Mouse (Mus musculus): ENCODE results near the gene Slc22a2. TPM values are rescaled to one million over a fixed set of nuclear protein-coding genes. Genes with fewer than 3 reads are reported as not detected.
"Not testable (repeated sequence)": the region's sequence is repeated elsewhere in the genome, so short reads cannot be mapped to it uniquely, and the experiment has no call there.

Slc22a2 gene
- polyA plus RNA-seq, 1 experiment, result not detected

DNA sequence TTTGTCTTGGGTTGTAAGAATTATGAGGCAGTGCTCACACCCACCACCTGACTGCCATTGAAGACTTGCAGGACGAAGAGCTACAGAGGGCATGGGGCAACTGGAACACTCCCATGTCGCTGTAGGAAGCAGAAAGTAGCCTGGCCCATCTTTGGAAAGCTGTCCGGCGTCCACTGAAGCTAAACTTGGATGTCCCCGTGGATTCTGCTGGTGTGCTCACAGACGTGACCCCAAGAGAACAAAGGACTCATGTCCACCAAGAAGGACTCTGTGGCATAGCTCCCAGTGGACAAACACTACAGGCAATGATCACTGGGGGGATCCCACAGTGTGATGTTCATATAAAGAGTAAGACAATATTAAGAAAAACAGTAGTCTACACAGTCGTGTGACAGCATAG lies 74.9 kb downstream of the Slc22a2 start:
- no peak for TF ChIP-seq GATA1 (IDR thresholded peaks at IDR 0.05; ENCODE audit: borderline replicate concordance, low read length)
- TF ChIP-seq FLI1 (IDR thresholded peaks at IDR 0.05; ENCODE audit: low read length), result no peak
- no peaks in the 10 kb centered on the region for H3K9me3 ChIP-seq
- no peak overlapping the region for H3K4me3 ChIP-seq (replicated peaks)
- H3K27me3 ChIP-seq (replicated peaks), result peaks cover 41% of the 10 kb centered on the region
- H3K4me1 ChIP-seq, result peaks cover 11% of the 10 kb centered on the region
- no peaks in the 10 kb centered on the region for H3K36me3 ChIP-seq (replicated peaks; ENCODE audit: low read length)

GRCm38 (mm10) chr17:12659233-12659632 lies 75.3 kb downstream of the Slc22a2 start:
- peaks cover 11% of the 10 kb centered on the region for H3K4me1 ChIP-seq
- H3K9me3 ChIP-seq, result no peaks in the 10 kb centered on the region
- peaks cover 45% of the 10 kb centered on the region for H3K27me3 ChIP-seq (replicated peaks)
- no peak overlapping the region for H3K4me3 ChIP-seq (replicated peaks)
- TF ChIP-seq FLI1 (IDR thresholded peaks at IDR 0.05; ENCODE audit: low read length), result no peak
- no peak for TF ChIP-seq GATA1 (IDR thresholded peaks at IDR 0.05; ENCODE audit: borderline replicate concordance, low read length)
- H3K36me3 ChIP-seq (replicated peaks; ENCODE audit: low read length), result no peaks in the 10 kb centered on the region

- Histone ChIP-seq H3K27me3 (replicated peaks) (peaks cover 58% of the 10 kb centered on the region), H3K4me3 (replicated peaks) (no peak overlapping the region), H3K9me3 (no peaks in the 10 kb centered on the region), H3K4me1 (peaks cover 5% of the 10 kb centered on the region), H3K36me3 (replicated peaks; ENCODE audit: low read length) (no peaks in the 10 kb centered on the region)
- TF ChIP-seq FLI1 (IDR thresholded peaks at IDR 0.05; ENCODE audit: low read length), result no peak
- no peak for TF ChIP-seq GATA1 (IDR thresholded peaks at IDR 0.05; ENCODE audit: borderline replicate concordance, low read length)
Observed at GRCm38 (mm10) chr17:12660572-12661260, 76.8 kb downstream of the Slc22a2 start.

- no peaks in the 10 kb centered on the region for H3K4me1 ChIP-seq
- no peaks in the 10 kb centered on the region for H3K36me3 ChIP-seq (replicated peaks; ENCODE audit: low read length)
- TF ChIP-seq FLI1 (IDR thresholded peaks at IDR 0.05; ENCODE audit: low read length) (no peak), GATA1 (IDR thresholded peaks at IDR 0.05; ENCODE audit: borderline replicate concordance, low read length) (no peak)
- no peak overlapping the region for H3K4me3 ChIP-seq (replicated peaks)
- H3K9me3 ChIP-seq, result no peaks in the 10 kb centered on the region
- H3K27me3 ChIP-seq (replicated peaks), result peaks cover 57% of the 10 kb centered on the region
Observed at GRCm38 (mm10) chr17:12664156-12664555, 80.2 kb downstream of the Slc22a2 start.

DNA sequence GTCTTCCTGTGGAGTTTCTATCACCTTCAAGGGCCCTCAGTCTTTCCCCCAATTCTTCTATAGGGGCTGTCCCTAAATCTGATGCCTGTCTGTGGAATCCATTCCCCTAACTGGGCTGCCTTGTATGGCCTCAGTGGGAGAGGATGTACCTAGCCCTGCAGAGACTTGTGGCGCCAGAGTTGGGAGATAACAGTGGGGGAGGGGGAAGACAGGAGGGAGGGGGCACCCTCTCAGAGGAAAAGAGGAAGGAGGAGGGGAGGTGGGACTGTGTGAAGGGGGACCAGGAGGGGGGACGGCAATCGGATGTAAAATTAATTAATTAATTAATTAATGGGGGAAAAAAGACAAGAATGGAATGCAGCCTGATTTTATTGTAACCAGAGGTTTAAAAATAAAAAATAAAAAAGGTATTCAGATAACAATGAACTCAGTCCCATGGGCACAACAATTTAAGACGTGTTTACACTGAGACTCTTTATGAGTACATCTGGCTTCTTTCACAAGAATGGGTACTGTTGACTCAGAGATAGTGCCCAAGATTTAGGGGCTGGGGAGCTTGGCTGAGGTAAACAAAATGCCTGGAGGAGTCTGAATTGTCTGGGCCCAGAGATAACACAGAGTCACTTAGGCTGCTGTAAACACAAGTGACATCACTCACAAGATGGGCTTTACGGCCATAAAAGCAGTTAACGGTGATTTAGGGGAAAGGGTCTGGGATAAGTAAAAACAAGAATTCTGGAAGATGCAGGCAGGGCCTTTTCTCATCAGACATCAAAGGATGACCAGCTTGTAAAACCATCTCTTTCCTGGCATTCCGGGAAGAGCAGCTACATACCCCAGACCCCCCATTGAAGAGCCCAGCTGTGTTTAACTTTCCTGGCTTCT lies 84.8 kb downstream of the Slc22a2 start:
- H3K9me3 ChIP-seq, result no peaks in the 10 kb centered on the region
- peaks cover 41% of the 10 kb centered on the region for H3K27me3 ChIP-seq (replicated peaks)
- TF ChIP-seq FLI1 (IDR thresholded peaks at IDR 0.05; ENCODE audit: low read length) (no peak), GATA1 (IDR thresholded peaks at IDR 0.05; ENCODE audit: borderline replicate concordance, low read length) (no peak)
- H3K4me1 ChIP-seq, result no peaks in the 10 kb centered on the region
- no peak overlapping the region for H3K4me3 ChIP-seq (replicated peaks)
- H3K36me3 ChIP-seq (replicated peaks; ENCODE audit: low read length), result no peaks in the 10 kb centered on the region

DNA sequence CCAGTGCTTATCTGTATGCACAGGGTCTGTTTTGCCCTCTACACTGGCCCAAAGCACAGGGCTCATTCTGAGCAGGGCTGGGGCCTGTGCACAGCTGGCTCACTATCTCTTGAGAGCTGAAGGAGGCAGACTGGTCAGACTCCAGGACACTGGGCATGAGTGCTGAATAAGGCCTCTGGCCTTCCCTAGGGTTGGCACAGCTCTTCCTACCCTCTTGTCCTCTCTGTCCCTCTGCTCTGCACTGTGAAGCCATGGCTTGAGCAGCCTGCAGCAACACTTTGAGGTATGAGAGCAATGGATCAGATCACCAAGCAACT lies 85.4 kb downstream of the Slc22a2 start:
- TF ChIP-seq GATA1 (IDR thresholded peaks at IDR 0.05; ENCODE audit: borderline replicate concordance, low read length) (no peak), FLI1 (IDR thresholded peaks at IDR 0.05; ENCODE audit: low read length) (no peak)
- H3K4me1 ChIP-seq, result no peaks in the 10 kb centered on the region
- H3K27me3 ChIP-seq (replicated peaks), result peaks cover 35% of the 10 kb centered on the region
- H3K4me3 ChIP-seq (replicated peaks), result no peak overlapping the region
- H3K36me3 ChIP-seq (replicated peaks; ENCODE audit: low read length), result no peaks in the 10 kb centered on the region
- no peaks in the 10 kb centered on the region for H3K9me3 ChIP-seq

DNA sequence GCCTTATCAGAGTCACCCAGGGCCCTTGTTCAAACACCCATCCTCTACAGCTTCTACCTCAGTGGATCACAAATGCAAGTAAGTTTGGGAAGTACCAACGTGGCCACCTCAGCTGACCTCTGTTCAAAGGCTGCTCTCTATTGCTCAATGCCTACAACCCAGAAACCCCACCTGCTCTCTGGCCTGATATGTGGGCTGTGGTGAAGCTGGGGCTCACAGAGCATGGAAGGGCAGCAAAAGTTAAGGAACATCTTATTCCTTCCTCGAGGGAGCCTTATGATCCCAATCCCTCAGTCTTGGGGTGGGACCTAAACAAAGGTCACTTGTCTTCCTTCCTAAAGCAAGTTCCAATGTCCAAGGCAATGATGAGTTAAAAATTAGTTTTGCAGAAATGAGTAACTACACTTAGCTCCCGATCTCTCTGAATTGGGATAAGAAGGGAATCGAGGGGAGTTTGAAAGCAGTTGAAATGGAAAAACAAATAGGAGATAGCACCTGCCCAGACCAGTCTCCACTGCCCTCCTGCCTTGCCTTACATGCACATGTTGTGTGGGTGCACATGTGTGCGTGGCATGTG lies 87.2 kb downstream of the Slc22a2 start:
- Histone ChIP-seq H3K9me3 (no peaks in the 10 kb centered on the region), H3K36me3 (replicated peaks; ENCODE audit: low read length) (no peaks in the 10 kb centered on the region), H3K4me1 (no peaks in the 10 kb centered on the region), H3K27me3 (replicated peaks) (peaks cover 24% of the 10 kb centered on the region), H3K4me3 (replicated peaks) (no peak overlapping the region)
- TF ChIP-seq GATA1 (IDR thresholded peaks at IDR 0.05; ENCODE audit: borderline replicate concordance, low read length), result no peak
- no peak for TF ChIP-seq FLI1 (IDR thresholded peaks at IDR 0.05; ENCODE audit: low read length)

- Histone ChIP-seq H3K36me3 (replicated peaks; ENCODE audit: low read length) (no peaks in the 10 kb centered on the region), H3K4me1 (no peaks in the 10 kb centered on the region), H3K9me3 (no peaks in the 10 kb centered on the region), H3K27me3 (replicated peaks) (peaks cover 20% of the 10 kb centered on the region), H3K4me3 (replicated peaks) (no peak overlapping the region)
- TF ChIP-seq FLI1 (IDR thresholded peaks at IDR 0.05; ENCODE audit: low read length) (no peak), GATA1 (IDR thresholded peaks at IDR 0.05; ENCODE audit: borderline replicate concordance, low read length) (no peak)
Observed at GRCm38 (mm10) chr17:12672285-12672790, 88.4 kb downstream of the Slc22a2 start.

DNA sequence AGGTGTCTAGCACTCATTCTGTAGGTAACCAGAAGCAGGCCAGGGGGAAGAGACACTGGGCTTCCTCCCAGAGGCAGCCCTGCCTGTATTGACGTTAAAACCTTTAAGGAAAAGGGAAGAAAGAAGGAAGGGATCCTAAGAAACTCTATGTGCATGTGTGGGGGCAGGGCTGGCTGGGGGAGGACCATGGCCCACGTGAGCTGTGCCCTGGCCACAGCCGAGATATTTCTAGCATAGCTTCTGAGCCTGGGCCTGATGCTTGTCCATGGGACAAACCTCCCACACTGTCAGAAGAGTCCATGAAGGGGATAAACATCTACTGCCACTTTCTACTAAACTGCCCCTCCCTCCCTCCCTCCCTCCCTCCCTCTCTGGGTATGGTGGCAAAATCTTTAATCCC lies 89.9 kb downstream of the Slc22a2 start:
- Histone ChIP-seq H3K36me3 (replicated peaks; ENCODE audit: low read length) (no peaks in the 10 kb centered on the region), H3K4me3 (replicated peaks) (no peak overlapping the region), H3K4me1 (no peaks in the 10 kb centered on the region), H3K9me3 (peaks cover 3% of the 10 kb centered on the region), H3K27me3 (replicated peaks) (peaks cover 17% of the 10 kb centered on the region)
- TF ChIP-seq FLI1 (IDR thresholded peaks at IDR 0.05; ENCODE audit: low read length), result no peak
- no peak for TF ChIP-seq GATA1 (IDR thresholded peaks at IDR 0.05; ENCODE audit: borderline replicate concordance, low read length)

DNA sequence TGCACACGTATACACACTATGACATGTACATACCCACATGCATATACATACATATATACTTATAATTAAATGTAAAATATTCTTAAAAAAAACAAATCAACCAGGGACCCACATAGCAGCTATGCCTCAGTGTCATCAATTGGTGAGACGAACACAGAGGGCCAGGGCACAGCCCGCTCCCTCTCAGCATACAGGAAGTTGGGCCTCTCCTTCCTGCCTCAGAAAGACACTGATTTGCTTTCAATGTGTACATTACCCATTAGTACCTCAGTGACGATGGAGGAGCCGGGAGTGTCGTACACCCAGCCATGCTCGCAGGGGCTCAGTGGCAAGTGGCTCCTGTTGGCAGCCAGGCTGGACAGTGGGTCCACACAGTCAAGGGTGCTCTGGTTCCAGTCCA lies 91.0 kb downstream of the Slc22a2 start:
- H3K4me1 ChIP-seq; H3K36me3 ChIP-seq (replicated peaks; ENCODE audit: low read length); H3K4me3 ChIP-seq (replicated peaks): not testable (repeated sequence)
- peaks cover 14% of the 10 kb centered on the region for H3K9me3 ChIP-seq
- peaks cover 13% of the 10 kb centered on the region for H3K27me3 ChIP-seq (replicated peaks)
